Mouse (Mus musculus): ENCODE results near the gene Gm45783.
"Not testable (repeated sequence)": the region's sequence is repeated elsewhere in the genome, so short reads cannot be mapped to it uniquely, and the experiment has no call there.

Gm45783 gene

GRCm38 (mm10) chr7:7374431-7374830, at the start of gene Gm45783:
Gene Gm45783 (minus strand): TSS chr7:7374573.
- peak; percentile 1 to 2 for DNase-seq

- DNase-seq: not testable (repeated sequence)
Measured at GRCm38 (mm10) chr7:7399603-7400002, 25.2 kb upstream of the Gm45783 start, which contains the start of gene Vmn2r31. Gene Vmn2r31 (minus strand): TSS chr7:7399703.

- DNase-seq: not testable (repeated sequence)
Measured at GRCm38 (mm10) chr7:7337509-7337908, 36.9 kb downstream of the Gm45783 start, which contains the start of gene Vmn2r30. Gene Vmn2r30 (minus strand): TSS chr7:7337609.

- peak; percentile 32 to 61 for DNase-seq
Measured at GRCm38 (mm10) chr7:7295595-7295994, 78.8 kb downstream of the Gm45783 start.

Measured in kidney, adult 8-10 months (tissue).